In genomic region chr2:32187649-32188048, GRCm38 (mm10) we compare ENCODE assay signal across 19 mouse cellular contexts. TPM values are rescaled to one million over a fixed set of nuclear protein-coding genes. Genes with fewer than 3 reads are reported as not detected.
A peak's percentile ranks its signal among the peaks of the same experiment; 100 is the strongest.
DNase-seq lines count a peak whose midpoint lies in the region; ATAC-seq and TF ChIP-seq lines count a peak whose summit lies in the region.
"Had no signal": no experiment of that assay in that cellular context is flagged by ENCODE, and none has a peak within 500 bp of the region (broad histone marks: within the 10 kb centered on the region; RNA-seq: fewer than 3 reads in every experiment).

No protein-coding gene starts in this region.

- TF ChIP-seq CTCF in midbrain, postnatal 0 days (IDR thresholded peaks at IDR 0.05): no peak

- no peak overlapping the region for H3K4me3 ChIP-seq in midbrain, postnatal 0 days (ENCODE audit: low read depth, low read length)
- H3K4me3 ChIP-seq in midbrain, embryonic 13.5 days (replicated peaks): no peak overlapping the region
- no peak overlapping the region for H3K4me3 ChIP-seq in forebrain, embryonic 11.5 days (ENCODE audit: low read depth, low read length)
- H3K4me3 ChIP-seq: limb, embryonic 13.5 days; liver, embryonic 13.5 days; midbrain, embryonic 10.5 days; neural tube, embryonic 12.5 days had no signal

- no peak overlapping the region for H3K4me2 ChIP-seq in midbrain, postnatal 0 days (ENCODE audit: low read depth, low read length, poor library complexity, severe bottlenecking)
- no peak overlapping the region for H3K4me2 ChIP-seq in midbrain, embryonic 13.5 days (replicated peaks)
- H3K4me2 ChIP-seq in forebrain, embryonic 11.5 days (ENCODE audit: low read depth, low read length, severe bottlenecking): no peak overlapping the region
- H3K4me2 ChIP-seq: limb, embryonic 13.5 days; liver, embryonic 13.5 days; lung, embryonic 14.5 days; neural tube, embryonic 12.5 days had no signal

- H3K9me3 ChIP-seq in midbrain, postnatal 0 days (ENCODE audit: low read length): no peaks in the 10 kb centered on the region
- H3K9me3 ChIP-seq in midbrain, embryonic 13.5 days: no peaks in the 10 kb centered on the region
- H3K9me3 ChIP-seq in forebrain, embryonic 11.5 days (ENCODE audit: control insufficient read depth, low read length): no peaks in the 10 kb centered on the region
- H3K9me3 ChIP-seq: limb, embryonic 13.5 days; liver, embryonic 13.5 days; midbrain, embryonic 10.5 days; neural tube, embryonic 12.5 days had no signal

- H3K36me3 ChIP-seq in midbrain, postnatal 0 days (ENCODE audit: insufficient read depth, low read length): peaks cover 56% of the 10 kb centered on the region
- H3K36me3 ChIP-seq in midbrain, embryonic 13.5 days: peaks cover 87% of the 10 kb centered on the region
- H3K36me3 ChIP-seq in forebrain, embryonic 11.5 days (ENCODE audit: control insufficient read depth, insufficient read depth, low read length): peaks cover 16% of the 10 kb centered on the region; the same call in 1 of the 2 replicates

- 89% methylated on average over 7 of the region's 7 CpGs for WGBS in midbrain, postnatal 0 days
- 93% methylated on average over 7 of the region's 7 CpGs for WGBS in midbrain, embryonic 13.5 days
- WGBS in forebrain, embryonic 11.5 days: 89% methylated on average over 7 of the region's 7 CpGs

- H3K27me3 ChIP-seq in midbrain, postnatal 0 days (ENCODE audit: insufficient read depth, low read length): no peaks in the 10 kb centered on the region
- no peaks in the 10 kb centered on the region for H3K27me3 ChIP-seq in midbrain, embryonic 13.5 days
- no peaks in the 10 kb centered on the region for H3K27me3 ChIP-seq in forebrain, embryonic 11.5 days (ENCODE audit: control insufficient read depth, insufficient read depth, low read length)
- H3K27me3 ChIP-seq: CH12.LX; limb, embryonic 13.5 days; liver, embryonic 13.5 days; neural tube, embryonic 12.5 days had no signal

- no peak overlapping the region for H3K27ac ChIP-seq in midbrain, postnatal 0 days (ENCODE audit: low read depth, low read length)
- no peak overlapping the region for H3K27ac ChIP-seq in midbrain, embryonic 13.5 days
- H3K27ac ChIP-seq in forebrain, embryonic 11.5 days (ENCODE audit: low read depth, low read length): no peak overlapping the region
- H3K27ac ChIP-seq: kidney, postnatal 0 days; limb, embryonic 13.5 days; liver, embryonic 13.5 days; midbrain, embryonic 10.5 days; neural tube, embryonic 12.5 days had no signal

- intact Hi-C loops in gastrocnemius, postnatal 14 days (cut with DNase I; ENCODE audit: low total_unique reads): no loop called here

- no peak for ATAC-seq in midbrain, postnatal 0 days (ENCODE audit: low FRiP score)
- ATAC-seq in midbrain, embryonic 13.5 days: no peak
- ATAC-seq in forebrain, embryonic 11.5 days (replicated peaks; ENCODE audit: low FRiP score): no peak
- ATAC-seq: forebrain, postnatal 0 days had no signal

- DNase-seq in cerebellum, adult 18-20 months: peak; percentile 59 to 60
- DNase-seq in cerebellum, adult 8-10 months: no peak
- DNase-seq in midbrain, postnatal 0 days (ENCODE audit: low spot score): peak; percentile 57
- DNase-seq in gastrocnemius, postnatal 14 days: peak; percentile 74
- no peak for DNase-seq in adrenal gland, adult 18-20 months (ENCODE audit: low spot score in 2 of 2)
- DNase-seq in forebrain, embryonic 11.5 days (ENCODE audit: low spot score): no peak
- DNase-seq: embryo, embryonic 11 days; forebrain, postnatal 0 days; kidney, adult 11 months; liver, embryonic 13.5 days; lung, embryonic 14.5 days; lung, postnatal 36 days; thymus, postnatal 14 days had no signal

- H3K9ac ChIP-seq in midbrain, postnatal 0 days (replicated peaks; ENCODE audit: low read length, poor library complexity, severe bottlenecking): no peak overlapping the region
- no peak overlapping the region for H3K9ac ChIP-seq in midbrain, embryonic 13.5 days (replicated peaks)
- H3K9ac ChIP-seq in forebrain, embryonic 11.5 days (ENCODE audit: low read length): no peak overlapping the region
- H3K9ac ChIP-seq: forebrain, postnatal 0 days; limb, embryonic 13.5 days; liver, embryonic 13.5 days; lung, embryonic 14.5 days; neural tube, embryonic 12.5 days had no signal

- H3K4me1 ChIP-seq in midbrain, postnatal 0 days (ENCODE audit: insufficient read depth, low read length): no peaks in the 10 kb centered on the region
- peaks cover 9% of the 10 kb centered on the region for H3K4me1 ChIP-seq in midbrain, embryonic 13.5 days (replicated peaks)
- no peaks in the 10 kb centered on the region for H3K4me1 ChIP-seq in forebrain, embryonic 11.5 days (replicated peaks; ENCODE audit: control insufficient read depth, insufficient read depth, low read length)
- H3K4me1 ChIP-seq: limb, embryonic 13.5 days had no signal

RNA-seq across cellular contexts. Expression of gene Prrc2b, which starts 36.8 kb away (rescaled TPM):
- total RNA-seq in midbrain, postnatal 0 days (2014; rRNA removed): 164 and 215 TPM in 2 replicates
- polyA plus RNA-seq in midbrain, postnatal 0 days (2015; fragmentation: Nextera tagmentation; extraction: Ambion mirVana): 51.5 and 65.9 TPM in 2 replicates
- polyA plus RNA-seq in midbrain, embryonic 13.5 days (2015; fragmentation: Nextera tagmentation; extraction: Ambion mirVana): 68.4 and 77.5 TPM in 2 replicates
- total RNA-seq in gastrocnemius, postnatal 14 days (2021): 10 to 100 TPM; 79.2 to 83.9 TPM
- 100 to 1,000 TPM in 1 of 2 experiments, 10 to 100 TPM in 1; 94.4 to 102 TPM for total RNA-seq in adrenal gland, adult 18-20 months (2021)
- 98.0 and 102 TPM in 2 replicates for polyA plus RNA-seq in forebrain, embryonic 11.5 days (2014; fragmentation: Nextera tagmentation; extraction: Ambion mirVana)

RNA-seq across cellular contexts. Expression of gene Pomt1, which starts 48.7 kb away (rescaled TPM):
- total RNA-seq in midbrain, postnatal 0 days (2014; rRNA removed): 48.6 and 48.9 TPM in 2 replicates
- 21.5 and 23.5 TPM in 2 replicates for polyA plus RNA-seq in midbrain, postnatal 0 days (2015; fragmentation: Nextera tagmentation; extraction: Ambion mirVana)
- 28.2 and 28.6 TPM in 2 replicates for polyA plus RNA-seq in midbrain, embryonic 13.5 days (2015; fragmentation: Nextera tagmentation; extraction: Ambion mirVana)
- 10 to 100 TPM; 14.4 to 17.3 TPM for total RNA-seq in gastrocnemius, postnatal 14 days (2021)
- total RNA-seq in adrenal gland, adult 18-20 months (2021): 10 to 100 TPM; 33.5 to 38.7 TPM
- 26.3 and 33.3 TPM in 2 replicates for polyA plus RNA-seq in forebrain, embryonic 11.5 days (2014; fragmentation: Nextera tagmentation; extraction: Ambion mirVana)

Comparison
In these comparisons a context has a peak if more than half of its experiments do, and no peak if none do; other contexts are left out.
1. DNase-seq: peak in cerebellum, adult 18-20 months (2 of 2), midbrain, postnatal 0 days (single experiment) and gastrocnemius, postnatal 14 days (single experiment); none in cerebellum, adult 8-10 months (single experiment), adrenal gland, adult 18-20 months (0 of 2) and forebrain, embryonic 11.5 days (single experiment).